Mouse (Mus musculus) liver, embryonic 13.5 days (tissue): ENCODE measurements around the gene Srr. TPM values are rescaled to one million over a fixed set of nuclear protein-coding genes. Genes with fewer than 3 reads are reported as not detected.

Experiments
- ATAC-seq: fragments of 200-750 bp; cut with Nextera tagmentation; 2 replicates; pipeline ENCODE4 v1.8.0; 2017; ENCODE audit warnings: low read depth, mild to moderate bottlenecking, moderate number of reproducible peaks, moderate library complexity
- DNase-seq: peaks from one replicate; pipeline ENCODE4 v3.0.0; 2022
- H3K27ac ChIP-seq: fragments of 300-500 bp; sonication (generic); 2 replicates; pipeline ENCODE4 v1.5.1; 2015; ENCODE audit warnings: moderate library complexity, mild to moderate bottlenecking, inconsistent platforms
- H3K27me3 ChIP-seq: fragments of 300-500 bp; sonication (generic); 2 replicates; pipeline ENCODE4 v1.6.1; 2015; ENCODE audit warnings: mild to moderate bottlenecking, inconsistent platforms
- H3K36me3 ChIP-seq: fragments of 300-500 bp; sonication (generic); 2 replicates; pipeline ENCODE4 v1.6.1; 2015; ENCODE audit warnings: mild to moderate bottlenecking, inconsistent platforms
- H3K4me1 ChIP-seq: fragments of 300-500 bp; sonication (generic); replicated peaks from 2 replicates; pipeline ENCODE4 v1.6.1; 2015; ENCODE audit warnings: inconsistent platforms
- H3K4me2 ChIP-seq: fragments of 300-500 bp; sonication (generic); 2 replicates; pipeline ENCODE4 v1.6.1; 2015; ENCODE audit warnings: inconsistent platforms, mild to moderate bottlenecking, moderate library complexity
- H3K4me3 ChIP-seq: fragments of 300-500 bp; sonication (generic); replicated peaks from 2 replicates; pipeline ENCODE4 v1.5.1; 2015; ENCODE audit warnings: mild to moderate bottlenecking, inconsistent platforms
- H3K9ac ChIP-seq: fragments of 300-500 bp; sonication (generic); 2 replicates; pipeline ENCODE4 v1.6.1; 2015; ENCODE audit warnings: mild to moderate bottlenecking, inconsistent platforms
- H3K9me3 ChIP-seq: fragments of 300-500 bp; sonication (generic); replicated peaks from 2 replicates; pipeline ENCODE4 v1.6.1; 2016; ENCODE audit warnings: inconsistent platforms
- WGBS: fragments of 180-500 bp; shearing (Covaris S2); methylation state at CpG from one replicate; pipeline ENCODE4 v1.1.7; 2015; ENCODE audit not compliant: insufficient replicate concordance; 5-methylcytosine and 5-hydroxymethylcytosine counted together
- polyA plus RNA-seq: library from polyadenylated mRNA; unstranded; fragments of >200 nt; fragmentation: Nextera tagmentation; extraction: Ambion mirVana; gene quantifications from 2 replicates; pipeline ENCODE4 v1.2.1, GENCODE M21; 2015

The Srr gene
- polyA plus RNA-seq, 1 experiment from 2014 or later: 3.9 TPM

DNA sequence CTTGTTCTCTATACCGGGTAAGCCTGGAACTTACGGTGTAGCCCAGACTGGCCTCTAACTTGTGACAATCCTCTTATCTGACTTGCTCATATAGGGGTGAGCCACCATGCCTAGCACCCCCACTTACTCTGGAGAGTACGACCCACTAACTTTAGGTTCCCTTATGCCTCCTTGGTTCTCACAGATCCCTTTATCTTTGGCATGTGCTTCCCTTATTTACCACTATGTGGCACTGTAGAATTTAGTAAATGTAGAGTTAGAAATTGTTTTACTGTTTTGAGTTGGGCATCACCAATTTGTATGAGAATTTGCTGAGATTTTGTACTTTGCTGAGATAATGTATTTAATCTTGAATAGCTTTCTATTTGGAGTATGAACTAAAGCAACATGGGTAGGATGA is 20.6 kb upstream of the Srr start:
- ATAC-seq (no peak), DNase-seq (no peak)
- Histone ChIP-seq H3K9me3 (no peaks in the 10 kb centered on the region), H3K4me1 (0 out of 2 replicates have a peak, but pooled peaks cover 5% of the 10 kb centered on the region), H3K36me3 (peaks cover 25% of the 10 kb centered on the region), H3K27me3 (no peaks in the 10 kb centered on the region), H3K4me3 (no peak overlapping the region), H3K4me2 (no peak overlapping the region), H3K27ac (no peak overlapping the region), H3K9ac (no peak overlapping the region)
- 77% methylated on average over 3 of the region's 3 CpGs for WGBS

DNA sequence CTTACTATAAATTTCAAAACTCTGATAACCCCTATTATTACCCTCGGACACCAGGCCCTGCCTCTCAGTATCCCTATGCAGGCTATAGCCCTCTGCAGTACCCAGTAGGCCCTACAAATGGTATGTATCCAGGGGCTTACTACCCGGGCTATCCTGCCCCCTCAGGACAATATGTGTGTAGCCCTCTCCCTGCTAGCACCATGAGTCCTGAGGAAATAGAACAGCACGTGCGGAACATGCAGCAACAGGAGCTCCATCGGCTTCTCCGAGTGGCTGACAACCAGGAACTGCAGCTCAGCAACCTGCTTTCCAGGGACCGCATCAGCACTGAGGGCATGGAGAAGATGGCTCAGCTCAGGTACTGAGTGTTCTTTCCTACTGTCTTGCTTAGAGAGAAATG is 4.6 kb upstream of the Srr start:
- Histone ChIP-seq H3K9ac (no peak overlapping the region), H3K27ac (no peak overlapping the region), H3K4me3 (no peak overlapping the region), H3K36me3 (peaks cover 52% of the 10 kb centered on the region), H3K4me2 (no peak overlapping the region), H3K27me3 (no peaks in the 10 kb centered on the region), H3K9me3 (no peaks in the 10 kb centered on the region), H3K4me1 (peaks cover 24% of the 10 kb centered on the region)
- WGBS: 91% methylated on average over 7 of the region's 7 CpGs
- DNase-seq (no peak), ATAC-seq (no peak)

DNA sequence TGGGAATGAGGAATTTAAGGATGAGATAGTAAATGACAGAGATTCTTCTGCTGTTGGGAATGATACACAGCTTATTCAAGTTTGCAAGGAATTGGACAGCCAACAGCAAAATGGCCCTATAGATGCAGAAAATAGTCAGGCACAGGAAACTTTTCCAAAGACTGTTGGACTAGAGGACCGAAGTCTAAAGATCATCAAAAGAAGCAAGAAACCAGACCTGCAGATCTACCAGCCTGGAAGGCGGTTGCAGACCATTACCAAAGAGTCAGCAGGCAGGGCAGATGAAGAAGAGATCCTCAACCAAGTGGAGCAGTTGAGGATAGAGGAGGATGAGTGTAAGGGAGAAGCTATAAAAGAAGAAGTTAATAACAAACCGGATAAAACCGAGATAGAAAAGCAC is 3.4 kb upstream of the Srr start:
- Histone ChIP-seq H3K36me3 (peaks cover 41% of the 10 kb centered on the region), H3K27ac (no peak overlapping the region), H3K4me3 (no peak overlapping the region), H3K9ac (no peak overlapping the region), H3K9me3 (no peaks in the 10 kb centered on the region), H3K27me3 (no peaks in the 10 kb centered on the region), H3K4me1 (peaks cover 33% of the 10 kb centered on the region), H3K4me2 (no peak overlapping the region)
- ATAC-seq (no peak), DNase-seq (no peak)
- WGBS: 86% methylated on average over 4 of the region's 4 CpGs

DNA sequence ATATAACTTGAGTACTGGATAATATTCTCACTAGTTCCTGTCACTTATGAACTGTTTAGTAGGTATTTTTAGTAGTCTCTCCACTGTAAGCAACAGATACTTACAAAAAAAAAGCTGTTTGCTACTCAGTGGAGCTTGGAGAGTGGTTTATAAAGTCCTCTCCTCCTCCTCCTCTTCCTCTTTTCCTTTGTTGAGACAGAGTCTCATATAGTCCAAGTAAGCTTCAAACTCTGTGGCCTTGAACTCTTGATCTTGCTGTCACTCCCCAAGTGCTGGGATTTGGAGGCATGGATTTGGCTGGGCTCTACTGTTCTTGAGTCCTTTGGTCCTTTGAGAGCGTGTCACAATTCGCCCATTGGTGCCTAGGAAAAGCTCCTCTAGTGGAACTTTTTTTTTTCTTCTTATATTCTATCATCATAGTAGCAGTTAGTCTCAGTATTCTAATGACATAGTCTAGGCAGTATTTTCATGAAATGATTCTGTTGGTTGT is 1.5 kb upstream of the Srr start:
- WGBS: 86% methylated on average over 2 of the region's 2 CpGs
- peak overlapping the region; percentile 95 for H3K9ac ChIP-seq
- H3K36me3 ChIP-seq: peaks cover 23% of the 10 kb centered on the region
- H3K27ac ChIP-seq: peak overlapping the region; percentile 97
- H3K4me3 ChIP-seq: peak overlapping the region; percentile 87
- H3K9me3 ChIP-seq: no peaks in the 10 kb centered on the region
- H3K4me2 ChIP-seq: peak overlapping the region; percentile 72
- no peak for DNase-seq
- no peak for ATAC-seq
- H3K4me1 ChIP-seq: peaks cover 36% of the 10 kb centered on the region
- H3K27me3 ChIP-seq: no peaks in the 10 kb centered on the region

DNA sequence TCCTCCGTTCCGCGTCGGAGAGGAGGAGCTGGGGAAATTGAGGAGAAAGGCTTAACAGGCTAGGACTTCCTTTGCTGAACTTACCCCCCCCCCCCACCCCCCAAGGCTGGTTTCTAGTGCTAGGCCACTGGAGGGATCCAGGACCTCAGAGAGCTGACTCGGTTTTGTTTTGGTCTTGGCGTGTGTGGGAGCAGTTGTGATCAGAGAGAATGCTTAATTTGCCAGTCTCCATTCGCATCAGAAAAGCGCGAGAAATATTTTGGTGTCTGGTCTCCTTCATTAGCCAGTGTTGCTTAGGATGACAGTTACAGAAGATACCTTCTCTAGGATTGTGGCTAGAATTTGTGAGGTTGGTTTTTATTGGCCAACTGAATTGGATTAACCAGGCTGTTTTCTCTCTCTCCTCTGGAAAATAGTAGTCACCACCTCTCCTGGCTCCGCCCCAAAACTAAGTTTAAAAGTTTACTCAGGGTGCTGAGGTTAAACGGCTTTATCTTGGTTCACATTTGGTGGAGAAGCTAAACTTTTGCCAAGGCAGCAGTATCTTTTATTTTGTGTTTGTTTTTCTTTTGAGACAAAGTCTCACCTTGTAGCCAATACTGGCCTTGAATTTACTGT is 749 bp upstream of the Srr start:
- no peaks in the 10 kb centered on the region for H3K9me3 ChIP-seq
- H3K36me3 ChIP-seq: peaks cover 16% of the 10 kb centered on the region
- H3K27me3 ChIP-seq: no peaks in the 10 kb centered on the region
- peaks cover 34% of the 10 kb centered on the region for H3K4me1 ChIP-seq
- peak overlapping the region; percentile 87 for H3K4me3 ChIP-seq
- peak overlapping the region; percentile 95 for H3K9ac ChIP-seq
- H3K4me2 ChIP-seq: peak overlapping the region; percentile 72
- H3K27ac ChIP-seq: peak overlapping the region; percentile 97
- 3% methylated on average over 11 of the region's 11 CpGs for WGBS
- peak; percentile 53 for DNase-seq
- peak; percentile 9; the same call in 1 of the 2 replicates for ATAC-seq

DNA sequence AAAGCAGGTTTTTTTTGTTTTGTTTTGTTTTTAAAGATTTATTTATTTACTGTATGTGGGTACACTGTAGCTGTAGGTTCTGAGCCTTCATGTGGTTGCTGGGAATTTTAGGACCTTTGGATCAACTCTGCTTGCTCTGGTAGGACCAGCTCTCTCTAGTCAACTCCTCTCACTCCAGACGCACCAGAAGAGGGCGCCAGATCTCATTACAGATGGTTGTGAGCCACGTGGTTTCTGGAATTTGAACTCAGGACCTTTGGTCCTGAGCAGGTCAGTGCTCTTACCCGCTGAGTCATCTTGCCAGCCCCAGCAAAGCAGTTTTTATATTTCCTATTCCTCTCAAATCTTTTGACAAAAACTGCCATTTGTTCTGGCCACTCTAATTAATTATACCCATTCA is 1.6 kb downstream of the Srr start:
- 47% methylated on average over 4 of the region's 4 CpGs for WGBS
- H3K4me2 ChIP-seq: peak overlapping the region; percentile 72; the same call in 1 of the 2 replicates
- no peak for ATAC-seq

DNA sequence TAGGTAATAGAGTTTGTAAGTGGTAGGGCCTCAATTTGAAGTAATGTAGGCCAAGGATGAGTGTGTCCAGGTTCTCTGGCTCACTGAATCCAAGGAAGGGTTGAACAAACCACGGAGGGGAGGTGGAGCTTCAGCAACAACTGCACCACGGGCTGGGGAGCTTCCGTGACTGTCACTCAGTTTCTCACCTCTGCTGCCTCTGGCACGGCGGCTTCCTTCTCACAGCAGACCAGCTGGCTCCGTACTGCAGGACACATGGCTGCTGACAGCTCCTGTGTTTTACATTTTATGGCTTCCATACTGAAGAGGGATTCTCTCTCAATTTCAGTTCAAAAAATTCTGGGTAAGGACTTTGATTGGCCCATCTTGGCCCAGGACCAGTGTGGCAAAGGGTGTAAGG is 6.5 kb downstream of the Srr start:
- ATAC-seq (no peak), DNase-seq (no peak)
- Histone ChIP-seq H3K36me3 (peaks cover 11% of the 10 kb centered on the region), H3K9me3 (no peaks in the 10 kb centered on the region), H3K4me3 (no peak overlapping the region), H3K9ac (no peak overlapping the region), H3K27me3 (no peaks in the 10 kb centered on the region), H3K4me1 (peaks cover 4% of the 10 kb centered on the region), H3K27ac (no peak overlapping the region), H3K4me2 (no peak overlapping the region)
- WGBS: 79% methylated on average over 6 of the region's 6 CpGs

More for the DNA sequence above, 1.6 kb downstream of the Srr start:
- H3K36me3 ChIP-seq: peaks cover 4% of the 10 kb centered on the region
- no peak overlapping the region for H3K27ac ChIP-seq
- peak overlapping the region; percentile 95; the same call in 1 of the 2 replicates for H3K9ac ChIP-seq
- H3K9me3 ChIP-seq: no peaks in the 10 kb centered on the region
- peaks cover 27% of the 10 kb centered on the region for H3K4me1 ChIP-seq
- H3K4me3 ChIP-seq: peak overlapping the region; percentile 87; the same call in 1 of the 2 replicates
- peak; percentile 31 for DNase-seq
- no peaks in the 10 kb centered on the region for H3K27me3 ChIP-seq

DNA sequence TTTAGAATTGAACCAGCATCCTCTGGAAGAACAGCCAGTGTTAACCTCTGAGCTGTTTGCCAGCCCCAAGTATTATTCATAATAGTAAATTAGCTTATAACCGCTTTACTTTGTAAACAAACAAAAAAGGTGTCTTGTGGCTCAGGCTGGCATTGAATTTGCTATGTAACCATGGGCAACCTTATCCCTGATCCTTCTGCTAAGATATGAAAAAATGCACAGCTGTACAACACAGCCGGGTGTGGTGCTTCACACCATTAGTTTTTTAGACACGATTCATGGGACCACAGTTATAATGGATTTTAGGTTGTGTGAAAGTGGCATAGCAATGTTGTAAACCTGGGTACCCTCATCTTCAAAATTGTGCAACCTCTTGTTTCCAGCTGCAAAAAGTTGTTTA is 13.3 kb downstream of the Srr start:
- DNase-seq (no peak), ATAC-seq (no peak)
- H3K4me1 ChIP-seq: 0 out of 2 replicates have a peak, but pooled peaks cover 5% of the 10 kb centered on the region
- 51% methylated on average over 3 of the region's 3 CpGs for WGBS
- no peaks in the 10 kb centered on the region for H3K27me3 ChIP-seq
- H3K9ac ChIP-seq: no peak overlapping the region
- H3K27ac ChIP-seq: no peak overlapping the region
- no peak overlapping the region for H3K4me2 ChIP-seq
- H3K9me3 ChIP-seq: no peaks in the 10 kb centered on the region
- no peak overlapping the region for H3K4me3 ChIP-seq
- H3K36me3 ChIP-seq: peaks cover 29% of the 10 kb centered on the region

DNA sequence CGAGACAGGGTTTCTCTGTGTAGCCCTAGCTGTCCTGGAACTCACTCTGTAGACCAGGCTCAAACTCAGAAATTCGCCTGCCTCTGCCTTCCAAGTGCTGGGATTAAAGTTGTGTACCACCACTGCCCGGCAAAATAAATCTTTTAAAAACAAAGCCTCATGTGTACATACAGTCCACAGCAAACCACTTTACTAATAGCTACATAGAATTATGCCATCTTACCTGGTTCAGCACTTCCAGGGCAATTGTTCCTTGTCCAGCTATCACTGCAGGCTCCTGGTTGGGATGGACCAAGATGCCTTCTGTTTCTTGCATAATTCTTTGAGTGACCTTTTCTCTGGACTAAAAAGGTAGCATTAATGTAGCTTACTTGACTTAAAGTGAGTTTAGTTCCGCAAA is 15.8 kb downstream of the Srr start:
- Histone ChIP-seq H3K4me3 (no peak overlapping the region), H3K9ac (no peak overlapping the region), H3K9me3 (no peaks in the 10 kb centered on the region), H3K27me3 (no peaks in the 10 kb centered on the region), H3K4me1 (0 out of 2 replicates have a peak, but pooled peaks cover 5% of the 10 kb centered on the region), H3K4me2 (no peak overlapping the region), H3K36me3 (peaks cover 52% of the 10 kb centered on the region), H3K27ac (no peak overlapping the region)
- WGBS: 72% methylated on average over 4 of the region's 4 CpGs
- no peak for ATAC-seq
- no peak for DNase-seq

DNA sequence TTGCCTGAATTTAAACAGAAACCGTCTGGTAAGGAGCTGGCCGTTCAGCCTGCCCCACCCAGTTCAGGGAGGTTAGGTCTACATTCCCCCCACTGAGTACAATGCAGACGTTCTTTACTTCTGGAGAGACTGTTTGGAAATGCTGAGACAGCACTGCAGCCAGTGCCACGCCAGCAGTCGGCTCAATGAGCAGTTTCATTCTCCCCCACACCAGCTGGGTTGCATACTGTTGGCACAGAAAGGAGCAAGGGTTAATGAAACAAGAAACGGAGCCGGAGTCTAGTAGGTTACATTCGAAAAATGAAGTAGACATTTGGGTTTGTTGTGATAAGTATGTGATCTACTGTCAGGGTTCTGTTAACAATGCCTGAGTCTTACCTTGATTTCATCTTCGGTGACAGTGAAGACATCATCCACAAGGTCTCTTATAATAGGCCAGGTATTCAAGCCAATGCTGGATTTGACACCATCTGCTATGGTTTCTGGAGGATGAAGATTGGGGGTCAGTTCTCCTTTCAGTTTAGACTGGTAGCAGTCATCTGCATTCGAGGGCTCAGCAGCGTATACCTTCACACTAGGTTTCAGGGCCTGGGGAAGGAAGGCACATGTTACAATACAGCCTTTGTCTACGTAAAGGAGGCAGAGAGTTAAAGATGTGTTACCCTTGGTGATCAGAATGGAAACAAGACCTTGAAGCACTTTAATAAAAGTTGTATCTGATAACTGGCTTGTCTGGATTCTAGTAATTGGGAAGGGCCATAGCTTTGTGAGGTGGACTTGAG is 16.9 kb downstream of the Srr start:
- Histone ChIP-seq H3K27me3 (no peaks in the 10 kb centered on the region), H3K9ac (no peak overlapping the region), H3K36me3 (peaks cover 63% of the 10 kb centered on the region), H3K4me3 (no peak overlapping the region), H3K9me3 (no peaks in the 10 kb centered on the region), H3K4me2 (no peak overlapping the region), H3K27ac (no peak overlapping the region), H3K4me1 (0 out of 2 replicates have a peak, but pooled peaks cover 5% of the 10 kb centered on the region)
- 76% methylated on average over 12 of the region's 12 CpGs for WGBS
- ATAC-seq: no peak
- DNase-seq: no peak

DNA sequence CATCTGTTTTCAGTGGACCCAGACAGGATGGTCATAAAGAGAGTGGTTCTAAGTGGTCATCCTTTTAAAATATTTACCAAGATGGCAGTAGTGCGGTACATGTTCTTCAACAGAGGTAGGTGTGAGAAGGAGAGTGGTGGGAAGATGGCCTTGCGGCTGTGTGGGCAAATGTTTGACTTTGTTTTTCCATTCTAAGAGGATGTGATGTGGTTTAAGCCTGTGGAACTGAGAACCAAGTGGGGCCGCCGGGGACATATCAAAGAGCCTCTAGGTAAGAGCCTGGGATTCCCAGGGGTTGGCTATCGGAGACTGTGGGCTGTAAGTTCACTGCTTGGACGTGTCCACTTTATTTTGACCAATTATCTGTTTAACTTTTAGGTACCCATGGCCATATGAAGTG is 17.9 kb downstream of the Srr start:
- Histone ChIP-seq H3K9me3 (no peaks in the 10 kb centered on the region), H3K4me3 (no peak overlapping the region), H3K27ac (no peak overlapping the region), H3K27me3 (no peaks in the 10 kb centered on the region), H3K9ac (no peak overlapping the region), H3K4me2 (no peak overlapping the region), H3K4me1 (0 out of 2 replicates have a peak, but pooled peaks cover 5% of the 10 kb centered on the region), H3K36me3 (peaks cover 73% of the 10 kb centered on the region)
- DNase-seq: no peak
- WGBS: 87% methylated on average over 6 of the region's 6 CpGs
- no peak for ATAC-seq
